Mouse (Mus musculus): ENCODE data around the gene Ttc21a. TPM values are rescaled to one million over a fixed set of nuclear protein-coding genes. Genes with fewer than 3 reads are reported as not detected.

The Ttc21a gene
- polyA plus RNA-seq, 1 experiment, result 0.56 TPM

GRCm38 (mm10) chr9:119925120-119925657 is 12.2 kb upstream of the Ttc21a start:
- Histone ChIP-seq H3K4me3 (replicated peaks; ENCODE audit: insufficient read depth, low read depth, low read length) (no peak overlapping the region), H3K4me1 (ENCODE audit: control insufficient read depth, insufficient read depth, low read length) (no peaks in the 10 kb centered on the region; the same call in 1 of the 2 replicates), H3K27me3 (ENCODE audit: control insufficient read depth, insufficient read depth, low read length) (no peaks in the 10 kb centered on the region), H3K27ac (ENCODE audit: insufficient read depth, low read length) (no peak overlapping the region)
- TF ChIP-seq POLR2A (IDR thresholded peaks at IDR 0.05; ENCODE audit: borderline replicate concordance, insufficient read depth, low read length) (no peak), CTCF (IDR thresholded peaks at IDR 0.05; ENCODE audit: borderline replicate concordance, insufficient read depth, low read depth, low read length) (no peak)
- DNase-seq, result no peak
- 77% methylated on average over 16 of the region's 16 CpGs for WGBS

- H3K4me1 ChIP-seq (ENCODE audit: control insufficient read depth, insufficient read depth, low read length), result no peaks in the 10 kb centered on the region; the same call in 1 of the 2 replicates
Observed at GRCm38 (mm10) chr9:119925729-119926128, 11.7 kb upstream of the Ttc21a start.

GRCm38 (mm10) chr9:119926497-119926896 is 10.9 kb upstream of the Ttc21a start:
- no peak overlapping the region for H3K4me3 ChIP-seq (replicated peaks; ENCODE audit: insufficient read depth, low read depth, low read length)
- TF ChIP-seq CTCF (IDR thresholded peaks at IDR 0.05; ENCODE audit: borderline replicate concordance, insufficient read depth, low read depth, low read length) (no peak), POLR2A (IDR thresholded peaks at IDR 0.05; ENCODE audit: borderline replicate concordance, insufficient read depth, low read length) (no peak)
- no peak overlapping the region for H3K27ac ChIP-seq (ENCODE audit: insufficient read depth, low read length)
- no peaks in the 10 kb centered on the region for H3K27me3 ChIP-seq (ENCODE audit: control insufficient read depth, insufficient read depth, low read length)
- no peak for DNase-seq
- WGBS, result 70% methylated on average over 5 of the region's 5 CpGs
- H3K4me1 ChIP-seq (ENCODE audit: control insufficient read depth, insufficient read depth, low read length), result no peaks in the 10 kb centered on the region; the same call in 1 of the 2 replicates

More at GRCm38 (mm10) chr9:119925729-119926128, 11.7 kb upstream of the Ttc21a start:
- no peak overlapping the region for H3K27ac ChIP-seq (ENCODE audit: insufficient read depth, low read length)
- WGBS, result 30% methylated on average over 8 of the region's 8 CpGs
- no peaks in the 10 kb centered on the region for H3K27me3 ChIP-seq (ENCODE audit: control insufficient read depth, insufficient read depth, low read length)
- TF ChIP-seq CTCF (IDR thresholded peaks at IDR 0.05; ENCODE audit: borderline replicate concordance, insufficient read depth, low read depth, low read length) (no peak), POLR2A (IDR thresholded peaks at IDR 0.05; ENCODE audit: borderline replicate concordance, insufficient read depth, low read length) (no peak)
- no peak overlapping the region for H3K4me3 ChIP-seq (replicated peaks; ENCODE audit: insufficient read depth, low read depth, low read length)
- no peak for DNase-seq

GRCm38 (mm10) chr9:119932358-119932757 is 5.0 kb upstream of the Ttc21a start:
- no peaks in the 10 kb centered on the region; the same call in 1 of the 2 replicates for H3K4me1 ChIP-seq (ENCODE audit: control insufficient read depth, insufficient read depth, low read length)
- TF ChIP-seq CTCF (IDR thresholded peaks at IDR 0.05; ENCODE audit: borderline replicate concordance, insufficient read depth, low read depth, low read length) (no peak), POLR2A (IDR thresholded peaks at IDR 0.05; ENCODE audit: borderline replicate concordance, insufficient read depth, low read length) (no peak)
- no peaks in the 10 kb centered on the region for H3K27me3 ChIP-seq (ENCODE audit: control insufficient read depth, insufficient read depth, low read length)
- no peak overlapping the region for H3K27ac ChIP-seq (ENCODE audit: insufficient read depth, low read length)
- no peak for DNase-seq
- WGBS, result 85% methylated on average over 12 of the region's 12 CpGs
- no peak overlapping the region for H3K4me3 ChIP-seq (replicated peaks; ENCODE audit: insufficient read depth, low read depth, low read length)

- TF ChIP-seq CTCF (IDR thresholded peaks at IDR 0.05; ENCODE audit: borderline replicate concordance, insufficient read depth, low read depth, low read length), result no peak
- no peak for TF ChIP-seq POLR2A (IDR thresholded peaks at IDR 0.05; ENCODE audit: borderline replicate concordance, insufficient read depth, low read length)
- H3K4me3 ChIP-seq (replicated peaks; ENCODE audit: insufficient read depth, low read depth, low read length), result no peak overlapping the region
- 91% methylated on average over 6 of the region's 6 CpGs for WGBS
- H3K27me3 ChIP-seq (ENCODE audit: control insufficient read depth, insufficient read depth, low read length), result no peaks in the 10 kb centered on the region
- DNase-seq, result no peak
- no peak overlapping the region for H3K27ac ChIP-seq (ENCODE audit: insufficient read depth, low read length)
- peaks cover 5% of the 10 kb centered on the region for H3K4me1 ChIP-seq (ENCODE audit: control insufficient read depth, insufficient read depth, low read length)
Observed at GRCm38 (mm10) chr9:119933675-119934074, 3.7 kb upstream of the Ttc21a start.

GRCm38 (mm10) chr9:119938496-119938895 is 1.1 kb downstream of the Ttc21a start:
- peaks cover 8% of the 10 kb centered on the region; the same call in 1 of the 2 replicates for H3K4me1 ChIP-seq (ENCODE audit: control insufficient read depth, insufficient read depth, low read length)
- H3K27ac ChIP-seq (ENCODE audit: insufficient read depth, low read length), result no peak overlapping the region
- no peak for TF ChIP-seq POLR2A (IDR thresholded peaks at IDR 0.05; ENCODE audit: borderline replicate concordance, insufficient read depth, low read length)
- no peak for TF ChIP-seq CTCF (IDR thresholded peaks at IDR 0.05; ENCODE audit: borderline replicate concordance, insufficient read depth, low read depth, low read length)
- H3K4me3 ChIP-seq (replicated peaks; ENCODE audit: insufficient read depth, low read depth, low read length), result no peak overlapping the region
- no peak for DNase-seq
- 90% methylated on average over 4 of the region's 4 CpGs for WGBS
- H3K27me3 ChIP-seq (ENCODE audit: control insufficient read depth, insufficient read depth, low read length), result no peaks in the 10 kb centered on the region

GRCm38 (mm10) chr9:119939646-119940045 is 2.2 kb downstream of the Ttc21a start:
- peaks cover 8% of the 10 kb centered on the region; the same call in 1 of the 2 replicates for H3K4me1 ChIP-seq (ENCODE audit: control insufficient read depth, insufficient read depth, low read length)
- no peaks in the 10 kb centered on the region for H3K27me3 ChIP-seq (ENCODE audit: control insufficient read depth, insufficient read depth, low read length)
- H3K27ac ChIP-seq (ENCODE audit: insufficient read depth, low read length), result no peak overlapping the region
- no peak for DNase-seq
- no peak for TF ChIP-seq POLR2A (IDR thresholded peaks at IDR 0.05; ENCODE audit: borderline replicate concordance, insufficient read depth, low read length)
- no peak for TF ChIP-seq CTCF (IDR thresholded peaks at IDR 0.05; ENCODE audit: borderline replicate concordance, insufficient read depth, low read depth, low read length)
- 87% methylated on average over 10 of the region's 10 CpGs for WGBS
- no peak overlapping the region for H3K4me3 ChIP-seq (replicated peaks; ENCODE audit: insufficient read depth, low read depth, low read length)

GRCm38 (mm10) chr9:119941407-119941806 is 4.0 kb downstream of the Ttc21a start:
- DNase-seq, result no peak
- TF ChIP-seq POLR2A (IDR thresholded peaks at IDR 0.05; ENCODE audit: borderline replicate concordance, insufficient read depth, low read length) (no peak), CTCF (IDR thresholded peaks at IDR 0.05; ENCODE audit: borderline replicate concordance, insufficient read depth, low read depth, low read length) (no peak)
- Histone ChIP-seq H3K27ac (ENCODE audit: insufficient read depth, low read length) (no peak overlapping the region), H3K4me1 (ENCODE audit: control insufficient read depth, insufficient read depth, low read length) (peaks cover 8% of the 10 kb centered on the region; the same call in 1 of the 2 replicates), H3K27me3 (ENCODE audit: control insufficient read depth, insufficient read depth, low read length) (no peaks in the 10 kb centered on the region), H3K4me3 (replicated peaks; ENCODE audit: insufficient read depth, low read depth, low read length) (no peak overlapping the region)
- 35% methylated on average over 5 of the region's 5 CpGs for WGBS

Measured in cerebellum, adult 2 months (tissue).